Mouse (Mus musculus): ENCODE measurements around the gene 4930583I09Rik.

4930583I09Rik gene

DNA sequence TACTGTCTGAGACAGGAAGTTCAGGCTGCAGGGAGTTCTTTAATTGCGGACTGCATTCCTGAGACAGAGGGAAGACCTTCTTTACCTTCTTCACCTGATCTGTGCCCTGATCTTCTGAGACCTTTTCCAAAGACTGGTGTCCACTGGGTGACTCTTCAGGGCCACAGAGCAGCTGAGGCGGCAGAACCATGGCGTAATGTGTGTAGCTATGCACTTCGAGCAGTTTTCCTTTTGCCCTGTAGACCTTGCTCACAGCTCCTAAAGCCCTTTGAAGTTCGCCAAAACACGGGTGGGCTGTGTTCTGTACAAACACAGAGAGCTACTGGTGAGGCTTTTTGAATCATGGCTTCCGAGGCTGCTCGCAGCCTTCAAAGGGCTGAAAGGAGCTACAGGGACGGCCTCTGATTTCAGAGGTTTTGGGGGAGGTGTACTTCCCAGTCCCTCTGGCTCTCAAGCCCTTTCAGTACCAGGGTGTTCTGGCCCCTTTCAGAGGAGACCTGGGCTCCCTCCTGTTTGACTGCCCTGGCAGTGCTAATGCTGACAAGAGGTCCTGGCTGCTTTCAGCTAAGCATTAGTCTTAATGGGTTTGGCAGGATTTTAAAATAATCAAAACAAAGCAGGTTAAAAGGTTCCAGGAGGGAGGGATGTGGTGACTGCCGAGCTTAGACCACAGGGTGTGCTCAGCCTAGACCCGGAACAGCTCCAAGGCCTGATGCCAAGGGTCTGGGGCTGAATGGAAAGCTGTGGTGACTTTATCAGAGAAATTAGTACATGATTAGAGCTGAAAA lies 33.5 kb downstream of the 4930583I09Rik start:
- no peak for DNase-seq (ENCODE audit: low spot score in 2 of 2)

DNA sequence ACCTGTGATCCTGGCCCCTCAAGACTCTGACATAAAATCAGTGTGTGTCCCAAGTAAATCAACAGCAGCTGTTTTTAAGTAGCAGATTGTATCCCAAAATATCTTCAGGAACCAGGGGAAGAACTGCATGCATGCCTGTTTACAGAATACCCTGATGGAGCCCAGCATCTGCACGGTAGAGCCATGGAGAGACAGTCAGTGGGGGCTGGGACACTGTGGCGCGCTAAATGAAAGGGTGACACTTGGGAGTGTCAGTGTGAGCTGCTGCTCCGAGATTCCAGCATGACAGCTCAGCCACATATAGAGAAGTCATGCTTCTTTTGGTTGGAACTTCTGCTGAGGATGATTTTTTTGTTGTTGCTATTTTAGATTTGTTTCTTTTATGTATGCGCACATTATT lies 43.2 kb downstream of the 4930583I09Rik start:
- DNase-seq (ENCODE audit: low spot score in 2 of 2), result no peak

DNA sequence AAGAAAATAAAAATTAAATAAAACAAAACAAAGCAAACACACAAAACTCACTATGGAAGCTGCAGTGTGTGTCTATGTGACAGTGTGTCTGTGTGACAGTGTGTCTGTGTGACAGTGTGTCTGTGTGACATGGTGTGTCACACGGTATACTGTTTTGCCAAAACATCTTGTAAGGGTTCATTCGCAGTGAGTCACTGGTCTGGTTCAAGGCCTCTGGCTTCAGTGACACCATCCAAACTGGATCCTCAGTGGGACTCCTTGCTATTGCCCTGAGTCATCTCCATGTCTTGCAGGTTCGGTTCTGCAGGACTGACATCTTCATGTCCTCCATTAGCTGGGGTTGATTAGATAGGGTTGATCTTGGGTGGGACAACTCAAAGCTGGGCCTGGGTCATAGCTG lies 43.8 kb downstream of the 4930583I09Rik start:
- DNase-seq (ENCODE audit: low spot score in 2 of 2), result no peak

DNA sequence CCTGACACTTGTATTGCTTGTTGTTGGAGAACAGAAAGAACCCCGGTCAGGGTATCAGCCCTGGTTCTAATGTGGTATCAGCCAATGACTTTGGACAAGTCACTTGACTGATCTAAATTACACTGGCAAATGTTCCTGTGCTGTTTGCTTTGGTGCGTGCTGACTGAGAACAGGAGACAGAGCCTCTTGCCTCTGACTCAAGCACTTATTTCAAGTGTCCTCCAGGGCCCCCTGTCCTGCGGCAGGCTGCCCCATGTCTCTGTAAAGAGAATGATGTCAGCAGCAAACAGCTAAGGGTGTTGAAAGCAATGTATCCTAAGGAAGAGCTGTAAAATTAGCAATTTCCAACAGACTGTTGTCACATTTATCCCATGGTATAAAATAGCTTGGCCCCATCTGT lies 46.7 kb downstream of the 4930583I09Rik start:
- DNase-seq (ENCODE audit: low spot score in 2 of 2), result no peak

DNA sequence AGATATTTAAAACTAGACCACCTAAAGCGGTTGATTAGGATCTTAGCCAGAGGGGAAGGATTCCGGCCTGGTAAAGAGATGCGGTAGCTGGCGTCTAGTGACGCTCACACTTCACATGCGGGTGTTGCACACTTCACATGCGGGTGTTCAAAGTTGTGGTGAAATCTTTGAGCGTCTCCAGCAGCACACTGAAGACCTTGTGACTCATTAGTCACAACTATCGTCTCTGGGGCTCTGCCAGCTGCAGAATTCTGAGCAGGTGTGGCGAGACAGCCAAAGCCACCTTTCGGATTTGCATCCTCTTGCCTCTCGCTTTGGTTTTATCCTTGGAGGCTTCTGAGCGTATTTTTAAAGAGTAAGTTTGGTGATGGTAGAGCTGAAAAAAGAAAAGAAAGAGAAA lies 47.6 kb downstream of the 4930583I09Rik start:
- no peak for DNase-seq (ENCODE audit: low spot score in 2 of 2)

DNA sequence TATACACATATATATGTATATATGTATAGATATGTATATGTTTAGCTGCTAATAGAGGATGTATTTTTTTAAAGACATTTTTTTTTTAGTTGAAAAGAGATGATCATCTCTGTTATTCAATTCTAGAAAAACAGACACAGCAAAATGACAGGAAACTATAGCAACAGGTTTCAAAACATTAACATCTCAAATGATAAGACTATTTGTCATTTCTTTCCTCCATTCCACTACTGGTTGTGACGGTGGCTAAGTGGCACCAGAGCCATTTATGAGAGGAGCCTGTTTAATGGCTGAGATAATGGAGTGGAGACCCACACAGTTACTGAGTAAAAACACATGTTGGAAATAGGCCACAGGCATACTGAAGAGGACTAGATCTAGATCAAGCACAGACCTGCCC lies 49.9 kb downstream of the 4930583I09Rik start:
- no peak for DNase-seq (ENCODE audit: low spot score in 2 of 2)
